Comparison of ENCODE assay signal across 12 mouse cellular contexts in genomic region chr5:68048783-68049182, GRCm38 (mm10). TPM values are rescaled to one million over a fixed set of nuclear protein-coding genes. Genes with fewer than 3 reads are reported as not detected.
DNase-seq lines count a peak whose midpoint lies in the region; ATAC-seq lines count a peak whose summit lies in the region.
"Had no signal": no experiment of that assay in that cellular context is flagged by ENCODE, and none has a peak within 500 bp of the region (broad histone marks: within the 10 kb centered on the region; RNA-seq: fewer than 3 reads in every experiment).

No protein-coding gene starts in this region.

- intact Hi-C loops in heart, postnatal 25 days (cut with DNase I), result no loop called here
- intact Hi-C loops in left cerebral cortex, postnatal 36 days (cut with DNase I), result no loop called here

- no peaks in the 10 kb centered on the region for H3K9me3 ChIP-seq in heart, embryonic 15.5 days (replicated peaks)
- H3K9me3 ChIP-seq: G1E; liver, embryonic 15.5 days had no signal

- DNase-seq in heart, postnatal 25 days (ENCODE audit: low spot score), result no peak
- DNase-seq in right cerebral cortex, postnatal 10 days (ENCODE audit: low spot score in 2 of 2), result peak; percentile 23 to 36
- DNase-seq in right cerebral cortex, postnatal 14 days, result no peak
- peak; percentile 3 for DNase-seq in ovary, postnatal 36 days (ENCODE audit: low spot score)
- no peak for DNase-seq in embryo, embryonic 10.5 days (ENCODE audit: low spot score)
- no peak for DNase-seq in left cerebral cortex, postnatal 36 days (ENCODE audit: low spot score in 2 of 2)
- DNase-seq: thymus, postnatal 25 days had no signal

- 0 out of 2 replicates have a peak, but pooled peaks cover 3% of the 10 kb centered on the region for H3K4me1 ChIP-seq in heart, embryonic 15.5 days (replicated peaks)

- no peak overlapping the region for H3K4me3 ChIP-seq in heart, embryonic 15.5 days
- H3K4me3 ChIP-seq: liver, embryonic 15.5 days; myocyte had no signal

- 0 out of 2 replicates have a peak, but pooled peaks have one; percentile 18 for ATAC-seq in heart, embryonic 15.5 days (replicated peaks; ENCODE audit: insufficient number of reproducible peaks, insufficient read depth, low FRiP score, low read depth)
- peak; percentile 82 for ATAC-seq in common myeloid progenitor, adult 5-6 weeks (replicated peaks; ENCODE audit: low read depth, poor library complexity, severe bottlenecking)

- no peak overlapping the region for H3K27ac ChIP-seq in heart, embryonic 15.5 days
- H3K27ac ChIP-seq: liver, embryonic 15.5 days had no signal

- no peak overlapping the region for H3K9ac ChIP-seq in heart, embryonic 15.5 days
- H3K9ac ChIP-seq: liver, embryonic 15.5 days had no signal

- H3K36me3 ChIP-seq in heart, embryonic 15.5 days, result no peaks in the 10 kb centered on the region
- H3K36me3 ChIP-seq: G1E; liver, embryonic 15.5 days had no signal

- 41% methylated on average over 4 of the region's 4 CpGs for WGBS in heart, embryonic 15.5 days

- H3K4me2 ChIP-seq in heart, embryonic 15.5 days, result no peak overlapping the region
- H3K4me2 ChIP-seq: liver, embryonic 15.5 days had no signal

- no peaks in the 10 kb centered on the region for H3K27me3 ChIP-seq in heart, embryonic 15.5 days
- H3K27me3 ChIP-seq: liver, embryonic 15.5 days had no signal

RNA-seq across cellular contexts. Expression of gene Grxcr1, which starts 17.1 kb away (rescaled TPM):
- polyA plus RNA-seq in heart, embryonic 15.5 days (2015; fragmentation: Nextera tagmentation; extraction: Ambion mirVana), result not detected in 2 replicates
- total RNA-seq in heart, postnatal 25 days (2021), result not detected
- not detected in 2 replicates for total RNA-seq in common myeloid progenitor, adult 5-6 weeks (2017)
- total RNA-seq in left cerebral cortex, postnatal 36 days (2021), result not detected
- total RNA-seq: G1E had no signal
- polyA plus RNA-seq: G1E; liver, embryonic 15.5 days; myocyte had no signal

Comparison
In these comparisons a context has a peak if more than half of its experiments do, and no peak if none do; other contexts are left out.
1. DNase-seq: peak in right cerebral cortex, postnatal 10 days (2 of 2) and ovary, postnatal 36 days (single experiment); none in heart, postnatal 25 days (single experiment), right cerebral cortex, postnatal 14 days (single experiment), embryo, embryonic 10.5 days (single experiment) and left cerebral cortex, postnatal 36 days (0 of 2).